Mouse (Mus musculus) small intestine, adult 2 months (tissue): ENCODE measurements around the gene 1110051M20Rik. TPM values are rescaled to one million over a fixed set of nuclear protein-coding genes. Genes with fewer than 3 reads are reported as not detected.
A peak's percentile ranks its signal among the peaks of the same experiment; 100 is the strongest.

ENCODE experiments used
- H3K27ac ChIP-seq: fragments of 200-500 bp; 2 replicates; pipeline ENCODE4 v1.5.1; 2012; ENCODE audit warnings: low read depth, low read length, control low read depth, inconsistent platforms; ENCODE audit not compliant: insufficient read depth
- H3K27me3 ChIP-seq: fragments of 200-500 bp; 2 replicates; pipeline ENCODE4 v1.6.1; 2012; ENCODE audit warnings: mild to moderate bottlenecking, moderate library complexity, low read length, inconsistent platforms; ENCODE audit not compliant: control insufficient read depth, insufficient read depth
- H3K36me3 ChIP-seq: fragments of 200-500 bp; 2 replicates; pipeline ENCODE4 v1.6.1; 2012; ENCODE audit warnings: mild to moderate bottlenecking, low read length, control low read depth, inconsistent platforms; ENCODE audit not compliant: control insufficient read depth, insufficient read depth
- H3K4me1 ChIP-seq: fragments of 200-500 bp; 2 replicates; pipeline ENCODE4 v1.6.1; 2012; ENCODE audit warnings: low read length, inconsistent platforms, mixed read lengths; ENCODE audit not compliant: control insufficient read depth, insufficient read depth, insufficient read length
- H3K4me3 ChIP-seq: fragments of 200-500 bp; 2 replicates; pipeline ENCODE4 v1.5.1; 2012; ENCODE audit warnings: low read depth, mild to moderate bottlenecking, control low read depth, inconsistent platforms, low read length, moderate library complexity
- CTCF ChIP-seq: fragments of 200-500 bp; IDR thresholded peaks from 2 replicates; pipeline ENCODE4 v1.5.1; 2012; ENCODE audit warnings: low read depth, mild to moderate bottlenecking, control low read depth, inconsistent platforms, low read length, moderate library complexity, mixed read lengths; ENCODE audit not compliant: insufficient replicate concordance, insufficient read length; ENCODE audit errors: extremely low read depth
- POLR2A ChIP-seq: fragments of 200-500 bp; IDR thresholded peaks from 2 replicates; pipeline ENCODE4 v1.6.1; 2012; ENCODE audit warnings: low read depth, mild to moderate bottlenecking, control low read depth, inconsistent platforms, low read length, moderate library complexity
- WGBS: fragments of 180-500 bp; shearing (Covaris S2); methylation state at CpG from one replicate; pipeline ENCODE4 v1.1.7; 2018; 5-methylcytosine and 5-hydroxymethylcytosine counted together
- polyA plus RNA-seq: library from polyadenylated mRNA; depleted of rRNA; stranded (reverse); fragments of >200 nt; gene quantifications from 2 replicates; pipeline ENCODE4 v1.2.3, GENCODE M21; 2012

The 1110051M20Rik gene
- polyA plus RNA-seq, 1 experiment = 3.9 TPM

GRCm38 (mm10) chr2:91437116-91437815, 7.2 kb downstream of the 1110051M20Rik start:
- 90% methylated on average over 5 of the region's 5 CpGs for WGBS
- TF ChIP-seq CTCF (no peak), POLR2A (no peak)
- no peak overlapping the region for H3K4me3 ChIP-seq

GRCm38 (mm10) chr2:91436713-91437112, 7.8 kb downstream of the 1110051M20Rik start:
- peaks cover 4% of the 10 kb centered on the region; the same call in 1 of the 2 replicates for H3K4me1 ChIP-seq
- no peak overlapping the region for H3K4me3 ChIP-seq
- H3K36me3 ChIP-seq = no peaks in the 10 kb centered on the region
- no peak for TF ChIP-seq CTCF
- no peak for TF ChIP-seq POLR2A
- no peaks in the 10 kb centered on the region for H3K27me3 ChIP-seq
- no peak overlapping the region for H3K27ac ChIP-seq
- WGBS = 92% methylated on average over 8 of the region's 8 CpGs

More at GRCm38 (mm10) chr2:91437116-91437815, 7.2 kb downstream of the 1110051M20Rik start:
- H3K27ac ChIP-seq = no peak overlapping the region
- no peaks in the 10 kb centered on the region for H3K36me3 ChIP-seq
- H3K4me1 ChIP-seq = peaks cover 6% of the 10 kb centered on the region; the same call in 1 of the 2 replicates
- no peaks in the 10 kb centered on the region for H3K27me3 ChIP-seq

- Histone ChIP-seq H3K4me3 (no peak overlapping the region), H3K27me3 (no peaks in the 10 kb centered on the region), H3K36me3 (no peaks in the 10 kb centered on the region), H3K4me1 (peaks cover 5% of the 10 kb centered on the region; the same call in 1 of the 2 replicates), H3K27ac (no peak overlapping the region)
- TF ChIP-seq POLR2A (no peak), CTCF (no peak)
- WGBS = 83% methylated on average over 6 of the region's 6 CpGs
Observed at GRCm38 (mm10) chr2:91430600-91430919, 13.9 kb downstream of the 1110051M20Rik start.

- Histone ChIP-seq H3K4me1 (peaks cover 5% of the 10 kb centered on the region; the same call in 1 of the 2 replicates), H3K36me3 (no peaks in the 10 kb centered on the region), H3K4me3 (no peak overlapping the region), H3K27me3 (no peaks in the 10 kb centered on the region), H3K27ac (no peak overlapping the region)
- TF ChIP-seq CTCF (no peak), POLR2A (no peak)
- WGBS = 52% methylated on average over 9 of the region's 9 CpGs
Observed at GRCm38 (mm10) chr2:91429915-91430599, 14.4 kb downstream of the 1110051M20Rik start.

DNA sequence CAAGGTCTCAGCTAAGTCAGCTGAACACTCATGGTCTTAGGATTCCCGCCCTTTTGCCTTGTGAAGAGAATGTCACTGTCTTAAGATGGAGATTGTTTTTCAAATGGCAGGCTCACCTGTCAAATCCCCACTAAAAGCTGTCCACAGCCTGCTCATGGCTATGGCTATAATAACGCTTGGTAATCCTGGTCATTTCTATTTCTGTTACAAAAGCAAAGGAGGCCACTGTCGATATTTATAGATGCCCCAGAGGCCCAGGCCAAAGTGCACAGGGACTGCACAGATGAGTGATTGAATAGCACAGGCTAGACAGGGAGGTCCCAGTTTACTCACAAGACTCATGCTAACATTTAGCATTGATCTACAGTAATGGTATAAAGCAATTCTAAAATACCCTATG, 15.4 kb downstream of the 1110051M20Rik start:
- 75% methylated on average over 3 of the region's 3 CpGs for WGBS
- no peak overlapping the region for H3K4me3 ChIP-seq
- H3K36me3 ChIP-seq = no peaks in the 10 kb centered on the region
- no peak overlapping the region for H3K27ac ChIP-seq
- H3K4me1 ChIP-seq = peaks cover 7% of the 10 kb centered on the region; the same call in 1 of the 2 replicates
- TF ChIP-seq POLR2A (no peak), CTCF (no peak)
- H3K27me3 ChIP-seq = no peaks in the 10 kb centered on the region

- Histone ChIP-seq H3K27ac (no peak overlapping the region), H3K4me1 (peaks cover 9% of the 10 kb centered on the region; the same call in 1 of the 2 replicates), H3K4me3 (no peak overlapping the region), H3K36me3 (no peaks in the 10 kb centered on the region), H3K27me3 (no peaks in the 10 kb centered on the region)
- no peak for TF ChIP-seq POLR2A
- TF ChIP-seq CTCF = no peak
- WGBS = 52% methylated on average over 1 of the region's 1 CpGs
Observed at GRCm38 (mm10) chr2:91426321-91426720, 18.2 kb downstream of the 1110051M20Rik start.

DNA sequence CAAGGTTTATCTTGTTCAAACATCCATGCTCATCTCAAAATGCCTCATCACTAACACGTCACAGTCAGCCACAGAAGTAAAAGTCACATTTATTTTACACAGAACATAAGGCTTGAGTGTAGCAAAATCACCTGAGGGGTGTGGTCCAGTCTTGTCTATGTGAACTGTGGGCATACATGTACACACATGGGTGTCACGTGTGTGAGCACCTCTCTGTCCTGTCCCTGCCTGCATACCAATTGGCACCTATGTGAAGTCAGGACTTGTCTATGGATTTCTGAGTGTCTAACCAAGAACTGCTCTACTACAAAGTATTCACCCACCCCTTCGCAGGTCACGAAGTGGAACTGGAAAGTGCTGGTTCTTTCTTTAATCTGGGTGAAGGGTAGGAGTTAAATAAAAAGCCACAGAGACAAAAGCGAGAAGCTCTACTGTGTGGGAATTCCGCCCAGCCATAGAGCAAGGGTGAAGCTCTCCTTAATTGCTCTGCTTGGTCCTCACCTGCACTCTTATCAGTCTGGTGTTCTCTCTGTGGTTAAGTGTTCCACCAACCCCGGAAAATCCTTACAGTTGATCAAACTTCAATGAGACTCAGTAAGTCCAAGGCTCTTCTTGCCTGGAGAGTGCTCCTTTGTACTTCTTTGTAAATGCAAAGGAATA, 20.3 kb downstream of the 1110051M20Rik start:
- peaks cover 9% of the 10 kb centered on the region; the same call in 1 of the 2 replicates for H3K4me1 ChIP-seq
- 36% methylated on average over 7 of the region's 7 CpGs for WGBS
- no peaks in the 10 kb centered on the region for H3K36me3 ChIP-seq
- H3K27me3 ChIP-seq = no peaks in the 10 kb centered on the region
- peak overlapping the region; percentile 84 for H3K27ac ChIP-seq
- no peak for TF ChIP-seq CTCF
- no peak for TF ChIP-seq POLR2A
- H3K4me3 ChIP-seq = no peak overlapping the region
